Mouse (Mus musculus) liver, postnatal 0 days (tissue): ENCODE measurements around the gene Snrpd2.
A peak's percentile ranks its signal among the peaks of the same experiment; 100 is the strongest.

Experiments
- CTCF ChIP-seq: sonication (generic); IDR thresholded peaks from 2 replicates; pipeline ENCODE4 v1.5.1; 2016; ENCODE audit warnings: antibody characterized with exemption, low read depth
- EP300 ChIP-seq: IDR thresholded peaks from 2 replicates; pipeline ENCODE4 v1.6.1; 2016; ENCODE audit warnings: antibody characterized with exemption, low read depth, mild to moderate bottlenecking

DNA sequence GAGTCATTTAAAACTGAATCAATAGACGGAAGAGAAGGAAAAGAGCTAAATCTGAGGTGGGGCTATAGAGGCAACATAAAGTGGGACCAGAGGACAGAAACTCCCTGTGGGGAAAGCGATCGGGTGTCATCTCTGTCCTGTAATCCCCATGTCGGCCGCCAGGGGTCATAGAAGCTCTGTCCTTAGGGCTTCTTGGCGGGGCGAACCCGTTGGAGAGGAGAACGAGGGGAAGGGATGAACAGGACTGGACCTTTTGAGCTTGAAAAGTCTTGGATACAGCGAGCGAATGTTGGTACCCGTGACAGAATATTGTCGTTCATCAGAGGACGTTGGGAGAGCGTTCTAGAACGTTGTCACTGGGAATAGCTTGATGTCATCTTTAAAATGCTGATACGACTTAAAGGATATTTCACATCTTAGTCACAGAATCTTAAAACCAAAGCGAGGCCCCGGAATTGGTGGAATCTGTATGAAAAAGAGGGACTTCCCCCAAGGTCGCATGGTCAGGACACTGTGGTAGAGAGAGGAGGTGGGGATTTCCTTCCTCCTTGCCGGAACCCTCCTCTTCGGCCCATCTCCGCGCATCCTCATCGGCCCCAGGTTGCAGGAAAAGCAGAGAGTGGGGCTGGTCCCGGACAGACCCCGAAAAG lies 29.0 kb downstream of the Snrpd2 start:
- peak; percentile 89 for TF ChIP-seq CTCF
- no peak for TF ChIP-seq EP300
